Mouse (Mus musculus) ES-CJ7 (cell line): Measurements from ENCODE around the gene Gm9936.
A peak's percentile ranks its signal among the peaks of the same experiment; 100 is the strongest.
"Not testable (repeated sequence)": the region's sequence is repeated elsewhere in the genome, so short reads cannot be mapped to it uniquely, and the experiment has no call there.

Source experiments
- DNase-seq: peaks from one replicate; pipeline ENCODE4 v3.0.0; 2011; ENCODE audit warnings: low read depth, low spot score

Gm9936 gene

GRCm38 (mm10) chr5:114840481-114840880 lies 18.0 kb downstream of the Gm9936 start:
- not testable (repeated sequence) for DNase-seq

- DNase-seq, result peak; percentile 52
These were observed 21.6 kb downstream of the Gm9936 start for GRCm38 (mm10) chr5:114836886-114837285.

GRCm38 (mm10) chr5:114829740-114830139 lies 28.7 kb downstream of the Gm9936 start:
- DNase-seq, result no peak

DNA sequence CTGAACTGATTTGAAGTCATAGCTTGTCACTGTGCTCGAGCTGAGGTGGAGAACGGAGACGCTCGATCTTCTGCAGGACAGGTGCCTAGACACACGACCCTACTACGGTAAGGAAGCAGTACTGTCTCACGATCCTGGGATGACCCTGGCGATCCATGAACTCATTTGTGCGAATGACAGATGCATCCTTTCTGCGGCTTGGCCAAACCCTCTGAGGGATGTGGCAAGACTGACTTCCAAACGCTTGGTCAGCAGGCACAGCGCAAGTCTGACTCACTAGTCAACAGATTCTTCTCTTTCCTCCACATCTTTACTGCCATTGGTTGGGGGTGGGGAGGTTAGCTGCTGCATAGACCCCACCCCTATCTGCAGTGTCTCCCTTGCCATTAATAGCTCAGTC lies 31.1 kb downstream of the Gm9936 start:
- no peak for DNase-seq

GRCm38 (mm10) chr5:114825978-114826691 lies 32.3 kb downstream of the Gm9936 start:
- DNase-seq, result peak; percentile 97

DNA sequence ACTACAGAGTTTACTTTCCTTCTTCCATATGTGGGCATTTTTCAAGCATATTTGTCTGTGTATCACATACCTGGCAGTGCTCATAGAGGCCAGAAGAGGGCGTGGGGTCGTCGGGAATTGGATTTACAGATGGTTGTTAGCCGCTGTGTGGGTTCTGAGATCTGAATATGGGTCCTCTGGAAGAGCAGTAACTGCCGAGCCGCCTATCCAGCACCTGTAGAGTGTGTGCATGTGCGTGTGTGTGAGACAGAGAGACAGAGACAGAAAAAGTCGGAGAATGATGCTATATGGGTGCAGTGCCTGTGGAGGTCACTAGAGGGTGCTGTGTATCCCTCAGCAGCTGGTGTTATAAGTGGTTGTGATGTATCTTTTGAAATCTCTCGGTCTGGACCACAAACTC lies 34.3 kb downstream of the Gm9936 start:
- peak; percentile 84 for DNase-seq

- DNase-seq, result peak; percentile 86
These were observed 35.4 kb downstream of the Gm9936 start, which contains the start of gene 1500011B03Rik for GRCm38 (mm10) chr5:114822796-114823688. Gene 1500011B03Rik, minus strand, starts transcription at chr5:114823468.

DNA sequence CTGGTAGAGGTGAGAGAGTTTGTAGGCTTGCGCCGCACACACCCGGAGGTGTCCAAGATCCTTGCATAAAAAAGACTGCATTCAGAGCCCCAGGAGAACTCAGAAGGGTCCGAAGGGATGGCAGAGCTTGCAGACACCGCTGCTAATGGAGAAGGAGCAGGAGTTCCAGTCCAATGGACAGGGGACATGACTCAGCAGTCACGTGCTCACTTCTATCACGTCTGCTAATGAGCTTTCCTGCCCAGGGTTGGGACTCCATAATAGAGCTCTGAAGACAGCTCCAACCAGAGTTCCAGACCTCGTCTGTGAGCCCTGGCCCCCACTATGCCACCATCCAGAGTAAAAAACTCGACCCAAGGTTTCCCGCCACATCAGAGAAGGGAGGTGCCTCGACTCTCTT lies 40.4 kb downstream of the Gm9936 start:
- DNase-seq, result no peak

DNA sequence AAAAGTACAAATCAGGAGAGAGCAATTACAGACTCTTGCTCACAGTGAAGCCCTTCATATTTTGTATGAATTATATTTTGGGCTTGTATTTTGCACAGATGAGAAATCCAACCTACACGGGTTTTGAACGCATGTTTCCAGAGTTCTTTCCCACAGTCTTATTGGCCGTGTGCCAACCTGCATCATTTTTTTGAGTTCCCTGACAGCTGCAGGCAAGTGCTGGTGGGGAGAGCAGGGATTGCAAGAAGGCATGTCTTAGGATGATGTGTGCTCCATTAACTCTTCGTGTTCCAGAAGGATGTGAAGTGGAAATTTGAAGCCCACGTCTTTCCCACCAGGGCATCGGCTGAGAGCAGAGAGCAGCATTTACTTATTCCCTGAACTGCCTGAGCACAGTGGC lies 41.9 kb downstream of the Gm9936 start:
- DNase-seq, result no peak

- peak; percentile 88 for DNase-seq
These were observed 44.8 kb downstream of the Gm9936 start for GRCm38 (mm10) chr5:114813525-114814181.

- no peak for DNase-seq
These were observed 48.7 kb downstream of the Gm9936 start for GRCm38 (mm10) chr5:114809826-114810225.

GRCm38 (mm10) chr5:114809181-114809756 lies 49.2 kb downstream of the Gm9936 start:
- no peak for DNase-seq

GRCm38 (mm10) chr5:114808385-114808784 lies 50.1 kb downstream of the Gm9936 start:
- no peak for DNase-seq

DNA sequence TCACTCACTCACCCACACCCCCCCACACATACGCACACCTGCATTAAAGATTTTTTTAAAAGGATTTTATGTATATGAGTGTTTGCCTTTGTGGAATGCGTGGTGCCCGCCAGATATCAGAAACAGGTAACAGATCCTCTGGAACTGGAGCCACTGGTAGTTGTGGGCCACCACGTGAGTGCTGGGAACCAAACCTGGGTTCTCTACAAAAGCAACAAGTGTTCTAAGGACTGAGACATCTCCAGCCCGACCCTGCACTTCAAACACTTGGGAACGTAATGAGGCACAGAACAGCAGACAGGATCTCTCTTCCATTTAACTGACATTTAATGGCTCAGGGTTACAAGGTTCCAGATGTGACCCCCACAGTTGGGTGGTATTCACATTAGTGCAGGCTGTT lies 50.6 kb downstream of the Gm9936 start:
- DNase-seq, result no peak

GRCm38 (mm10) chr5:114807468-114807867 lies 51.0 kb downstream of the Gm9936 start:
- DNase-seq, result no peak

DNA sequence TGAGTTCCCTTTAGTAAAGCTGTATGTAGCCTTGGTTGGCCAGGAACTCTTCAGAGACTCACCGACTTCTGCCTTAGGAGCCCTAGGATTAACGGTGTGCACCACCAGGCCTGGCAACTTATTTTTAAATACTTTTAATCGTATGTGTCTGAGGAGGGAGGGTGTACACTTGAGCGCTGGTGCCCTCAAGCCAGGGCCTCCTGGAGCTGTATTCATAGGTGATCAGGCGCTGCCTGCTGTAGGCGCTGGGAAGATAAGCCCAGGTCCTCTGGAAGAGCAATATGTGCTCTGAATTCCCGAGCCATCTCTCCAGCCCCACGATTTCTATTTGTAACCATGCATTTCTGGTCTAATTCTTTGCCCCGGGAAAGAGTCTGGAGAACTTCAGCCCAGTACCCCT lies 51.4 kb downstream of the Gm9936 start:
- no peak for DNase-seq

GRCm38 (mm10) chr5:114806636-114807035 lies 51.8 kb downstream of the Gm9936 start:
- DNase-seq, result no peak
